Mouse (Mus musculus) adrenal gland, postnatal 36 days (tissue): ENCODE measurements around the gene Tnfrsf17. TPM values are rescaled to one million over a fixed set of nuclear protein-coding genes. Genes with fewer than 3 reads are reported as not detected.
"Not testable (repeated sequence)": the region's sequence is repeated elsewhere in the genome, so short reads cannot be mapped to it uniquely, and the experiment has no call there.

Source experiments
- DNase-seq, 2 experiments: peaks; one replicate each; pipeline ENCODE4 v3.0.0; 2021; ENCODE audit warnings: mixed read lengths in 1 of 2
- total RNA-seq, 2 experiments: library from RNA; stranded (reverse); gene quantifications; 2 replicates each; pipeline ENCODE4 v1.2.3; 2021

Tnfrsf17 gene
- total RNA-seq, 2 experiments from 2014 or later, result not detected

GRCm38 (mm10) chr16:11331030-11331429 lies 17.4 kb downstream of the Tnfrsf17 start:
- no peak for DNase-seq

GRCm38 (mm10) chr16:11343292-11343815 lies 29.7 kb downstream of the Tnfrsf17 start:
- DNase-seq, result peak; percentile 12 to 26

GRCm38 (mm10) chr16:11351903-11352302 lies 38.3 kb downstream of the Tnfrsf17 start:
- DNase-seq, result peak; percentile 22 to 24

- no peak for DNase-seq
Measured at GRCm38 (mm10) chr16:11359173-11359572, 45.6 kb downstream of the Tnfrsf17 start.

- no peak for DNase-seq
Measured at GRCm38 (mm10) chr16:11359919-11360318, 46.3 kb downstream of the Tnfrsf17 start.

- DNase-seq, result not testable (repeated sequence)
Measured at GRCm38 (mm10) chr16:11360576-11360975, 47.0 kb downstream of the Tnfrsf17 start.

- DNase-seq, result no peak
Measured at GRCm38 (mm10) chr16:11365626-11366025, 52.0 kb downstream of the Tnfrsf17 start.

GRCm38 (mm10) chr16:11366851-11367250 lies 53.2 kb downstream of the Tnfrsf17 start:
- DNase-seq, result no peak

GRCm38 (mm10) chr16:11368412-11368811 lies 54.8 kb downstream of the Tnfrsf17 start:
- DNase-seq, result no peak

GRCm38 (mm10) chr16:11369162-11369561 lies 55.5 kb downstream of the Tnfrsf17 start:
- DNase-seq, result no peak

- DNase-seq, result peak; percentile 8 to 19
Measured at GRCm38 (mm10) chr16:11369642-11370041, 56.0 kb downstream of the Tnfrsf17 start.

Other genes with a start within 250 kb of the Tnfrsf17 start
- gene Litaf, start 247.7 kb upstream of the Tnfrsf17 start, total RNA-seq, result 10 to 100 TPM; 47.4 to 51.1 TPM
- 10 to 100 TPM; 37.9 to 51.8 TPM for gene Txndc11, start 179.2 kb upstream of the Tnfrsf17 start, total RNA-seq
- 10 to 100 TPM; 67.0 to 75.5 TPM for gene Zc3h7a, start 137.4 kb upstream of the Tnfrsf17 start, total RNA-seq
- 10 to 100 TPM; 79.0 to 82.0 TPM for gene Rsl1d1, start 110.5 kb upstream of the Tnfrsf17 start, total RNA-seq
- gene Gspt1, start 59.5 kb upstream of the Tnfrsf17 start, total RNA-seq, result 100 to 1,000 TPM; 132 to 133 TPM
- gene Snx29, start 9.1 kb downstream of the Tnfrsf17 start, total RNA-seq, result 10 to 100 TPM; 16.7 to 20.1 TPM